Mouse (Mus musculus): ENCODE results near the gene Pgm2l1.

DNA sequence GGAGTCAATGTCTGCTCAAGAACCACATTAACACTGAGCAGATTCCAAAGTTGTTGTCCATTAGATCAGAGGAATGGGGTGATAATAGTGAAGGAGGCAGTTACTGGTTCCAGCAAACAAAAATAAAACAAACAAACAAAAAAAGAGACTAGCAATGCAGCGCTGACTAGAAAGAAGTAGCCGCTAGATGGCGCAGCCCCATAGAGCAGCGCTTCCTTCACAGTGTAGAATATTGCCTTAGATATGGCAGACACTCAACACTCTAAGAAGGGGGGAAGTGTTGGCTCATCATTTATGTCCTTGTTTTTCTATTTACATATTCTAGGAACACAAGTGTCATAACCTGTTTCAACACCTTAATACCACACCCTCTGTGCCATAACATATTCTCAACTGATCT is 36.4 kb upstream of the Pgm2l1 start:
- TF ChIP-seq GATA1 (IDR thresholded peaks at IDR 0.05; ENCODE audit: borderline replicate concordance, low read length) (no peak), FLI1 (IDR thresholded peaks at IDR 0.05; ENCODE audit: low read length) (no peak)
